Mouse (Mus musculus) gastrocnemius, postnatal 25 days (tissue): ENCODE data around the gene Zfp639. TPM values are rescaled to one million over a fixed set of nuclear protein-coding genes. Genes with fewer than 3 reads are reported as not detected.

Experiments used
- DNase-seq: peaks from one replicate; pipeline ENCODE4 v3.0.0; 2022
- long read RNA-seq, 2 experiments: library from polyadenylated mRNA; stranded (forward); transcript quantifications; one replicate each; pipeline ENCODE4 v2.0.0; 2021
- total RNA-seq, 2 experiments: library from RNA; stranded (reverse); gene quantifications; 1 replicate in 1 of 2; 2 replicates in 1 of 2; pipeline ENCODE4 v1.2.3; 2021

The Zfp639 gene
- 10 to 100 TPM; 20.6 to 26.3 TPM for total RNA-seq
- long read RNA-seq, experiment 1, transcript Zfp639-202 (7 exons, 1,988 nt), result major isoform, 21 of 43 reads
- long read RNA-seq, experiment 1, partial matches to known transcripts, result 4 of 43 reads
- long read RNA-seq, experiment 1, other reads (novel, unspliced or antisense), result 13 of 43 reads
- long read RNA-seq, experiment 2, transcript Zfp639-202 (7 exons, 1,988 nt), result major isoform, 11 of 31 reads
- long read RNA-seq, experiment 2, partial matches to known transcripts, result 6 of 31 reads
- long read RNA-seq, experiment 2, other reads (novel, unspliced or antisense), result 11 of 31 reads

GRCm38 (mm10) chr3:32509496-32510374 is at the start of gene Zfp639:
TSS of gene Zfp639 (plus strand) at chr3:32510259.
- no peak for DNase-seq

GRCm38 (mm10) chr3:32467321-32467720 is 42.7 kb upstream of the Zfp639 start:
- DNase-seq, result no peak

GRCm38 (mm10) chr3:32468411-32468810 is 41.6 kb upstream of the Zfp639 start:
- DNase-seq, result no peak

GRCm38 (mm10) chr3:32470449-32470848 is 39.6 kb upstream of the Zfp639 start:
- DNase-seq, result no peak

- DNase-seq, result peak; percentile 58
Measured at GRCm38 (mm10) chr3:32471098-32471497, 39.0 kb upstream of the Zfp639 start.

- no peak for DNase-seq
Measured at GRCm38 (mm10) chr3:32472191-32472900, 37.7 kb upstream of the Zfp639 start.

GRCm38 (mm10) chr3:32473184-32473583 is 36.9 kb upstream of the Zfp639 start:
- DNase-seq, result no peak

GRCm38 (mm10) chr3:32479961-32480360 is 30.1 kb upstream of the Zfp639 start:
- no peak for DNase-seq

- DNase-seq, result no peak
Measured at GRCm38 (mm10) chr3:32483035-32483434, 27.0 kb upstream of the Zfp639 start.

- DNase-seq, result no peak
Measured at GRCm38 (mm10) chr3:32486543-32486942, 23.5 kb upstream of the Zfp639 start.

- no peak for DNase-seq
Measured at GRCm38 (mm10) chr3:32488172-32488571, 21.9 kb upstream of the Zfp639 start.

GRCm38 (mm10) chr3:32490076-32490927 is 19.8 kb upstream of the Zfp639 start:
- no peak for DNase-seq

- DNase-seq, result no peak
Measured at GRCm38 (mm10) chr3:32490928-32491315, 19.1 kb upstream of the Zfp639 start.

- no peak for DNase-seq
Measured at GRCm38 (mm10) chr3:32492097-32493090, 17.7 kb upstream of the Zfp639 start, which contains the start of gene Kcnmb3. TSS of gene Kcnmb3 (minus strand) at chr3:32492231.

GRCm38 (mm10) chr3:32494387-32495087 is 15.5 kb upstream of the Zfp639 start:
- no peak for DNase-seq

GRCm38 (mm10) chr3:32495088-32495770 is 14.8 kb upstream of the Zfp639 start:
- no peak for DNase-seq

- DNase-seq, result no peak
Measured at GRCm38 (mm10) chr3:32495856-32496710, 14.0 kb upstream of the Zfp639 start.

GRCm38 (mm10) chr3:32496711-32497070 is 13.4 kb upstream of the Zfp639 start:
- no peak for DNase-seq
